Mouse (Mus musculus) monocyte, adult 5-6 weeks (primary cell): ENCODE measurements at regions not wholly inside any gene's neighbourhood (a gene's known extent, or its start where the extent isn't known, plus 50 kb on each side); places are given as distances from the start of the nearest gene placed in this dataset.

Source experiments
- ATAC-seq: fragments of 153-309, 156-312 bp; replicated peaks from 2 replicates; pipeline ENCODE4 v1.8.0; 2017; ENCODE audit warnings: mild to moderate bottlenecking; ENCODE audit not compliant: low TSS enrichment, insufficient number of reproducible peaks, severe bottlenecking, poor library complexity, low FRiP score

DNA sequence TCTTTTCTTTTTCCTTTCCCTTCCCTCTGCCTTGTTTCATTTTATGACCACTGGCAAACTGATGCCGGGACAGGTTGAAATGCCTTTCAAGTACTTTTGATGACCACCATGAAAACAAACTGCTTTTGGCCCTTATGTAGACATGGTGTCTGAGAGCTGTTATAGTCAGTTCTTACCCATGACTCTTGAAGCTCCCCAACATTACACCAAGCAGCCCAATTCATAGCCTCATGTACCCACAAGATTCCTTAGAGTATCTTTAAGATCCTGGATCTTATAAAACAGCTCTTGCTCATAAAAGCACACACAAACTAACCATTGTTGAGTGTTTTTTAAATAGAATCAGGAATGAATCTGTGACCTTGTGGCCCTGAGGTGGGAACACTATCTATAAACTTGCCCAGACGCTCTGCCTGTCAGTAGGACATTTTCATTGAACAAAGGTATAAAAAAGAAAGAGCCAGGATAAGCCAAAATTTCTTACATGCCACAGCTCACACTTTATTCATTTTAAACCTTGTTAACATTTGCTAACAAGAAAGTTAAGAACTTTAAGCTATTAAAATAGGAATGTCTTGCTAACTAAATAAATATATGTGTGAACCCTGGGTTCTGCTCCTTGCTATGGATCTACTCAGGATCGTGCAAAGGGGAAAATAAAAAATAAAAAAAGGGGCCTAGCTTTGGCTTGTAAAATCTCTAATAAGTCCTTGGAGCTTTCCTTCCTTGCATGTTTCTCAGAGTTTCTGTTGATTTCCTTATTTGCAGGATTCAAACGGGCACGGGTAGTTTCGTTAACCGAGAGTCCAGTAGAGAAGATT lies 375.9 kb upstream of the Btbd3 start:
- no peak for ATAC-seq

DNA sequence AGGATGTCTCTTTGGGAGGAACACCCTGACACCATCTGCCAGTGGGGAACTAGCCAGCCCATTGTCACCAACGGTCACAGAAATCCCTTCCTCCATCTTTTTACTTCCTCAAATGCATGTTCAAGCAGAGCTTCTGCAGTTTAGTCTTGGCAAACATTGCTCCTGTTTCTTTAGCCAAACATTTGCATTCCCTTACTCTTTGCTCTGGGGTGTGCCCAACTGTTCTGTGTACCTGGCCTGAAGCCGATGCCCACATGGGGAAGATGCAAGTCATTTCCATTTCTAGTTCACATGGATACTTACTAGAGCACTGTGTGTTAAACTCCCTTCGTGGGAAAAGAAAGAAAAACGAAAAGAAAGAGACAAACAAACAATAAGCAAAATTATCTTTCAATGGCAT lies 386.7 kb upstream of the Btbd3 start:
- no peak for ATAC-seq

DNA sequence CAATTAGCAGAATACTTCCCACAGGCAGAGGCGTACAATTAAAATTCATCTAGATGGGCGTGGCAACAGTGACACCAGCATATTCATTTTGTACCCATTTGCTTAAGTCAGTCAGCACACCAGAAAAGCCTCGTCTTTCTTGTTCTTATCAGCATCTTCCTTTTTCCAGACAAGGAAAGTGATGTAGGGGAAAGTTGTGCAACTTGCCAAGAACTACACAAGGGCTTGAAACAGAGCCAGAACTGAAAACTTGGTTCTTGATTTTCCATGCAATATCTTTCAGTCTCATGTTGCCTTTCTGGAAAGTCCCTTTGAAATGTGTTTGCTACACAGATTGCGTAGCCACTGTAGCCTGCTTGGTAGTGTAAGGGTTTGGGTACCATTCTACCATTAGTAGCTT lies 401.9 kb upstream of the Btbd3 start:
- ATAC-seq, result no peak

DNA sequence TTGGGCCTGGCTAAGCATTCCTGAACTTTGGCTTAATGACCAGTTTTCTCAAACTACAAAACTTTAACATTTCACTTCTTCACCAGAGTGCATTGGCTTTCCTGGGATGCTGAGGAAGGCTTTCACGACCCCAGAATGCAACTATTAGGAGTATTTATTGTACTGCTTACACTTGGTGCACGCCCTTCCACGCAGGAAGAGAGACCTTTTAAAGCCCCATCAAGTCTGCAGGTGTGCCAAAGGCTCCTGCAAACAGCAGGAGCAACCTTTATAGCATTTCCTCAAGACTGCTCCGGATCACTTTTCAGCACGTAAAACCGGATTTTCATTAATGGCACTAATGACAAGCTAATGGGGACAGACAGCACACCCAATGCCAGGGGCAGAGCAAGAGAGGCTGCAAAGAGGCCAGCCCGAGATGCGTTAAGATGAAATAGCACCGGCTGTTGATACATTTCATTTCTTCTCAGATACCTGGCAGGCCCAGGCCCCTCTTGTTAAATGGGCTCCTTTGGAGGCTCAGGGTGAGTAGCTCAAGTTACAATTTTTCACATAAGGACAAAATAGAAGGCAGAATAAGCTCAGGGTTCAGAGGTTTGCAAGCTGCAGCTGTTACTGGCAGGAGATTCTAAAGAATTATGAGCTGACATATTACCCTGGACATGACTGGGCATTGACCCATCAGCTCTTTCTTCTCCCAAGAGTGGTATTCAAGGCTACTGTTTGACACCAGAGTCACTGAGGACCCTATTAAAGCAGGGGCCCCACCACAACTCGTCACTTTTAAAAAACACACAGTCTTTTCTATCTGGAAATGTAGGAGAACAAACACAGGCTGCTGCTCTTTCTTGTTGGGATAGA lies 402.7 kb upstream of the Btbd3 start:
- no peak for ATAC-seq

DNA sequence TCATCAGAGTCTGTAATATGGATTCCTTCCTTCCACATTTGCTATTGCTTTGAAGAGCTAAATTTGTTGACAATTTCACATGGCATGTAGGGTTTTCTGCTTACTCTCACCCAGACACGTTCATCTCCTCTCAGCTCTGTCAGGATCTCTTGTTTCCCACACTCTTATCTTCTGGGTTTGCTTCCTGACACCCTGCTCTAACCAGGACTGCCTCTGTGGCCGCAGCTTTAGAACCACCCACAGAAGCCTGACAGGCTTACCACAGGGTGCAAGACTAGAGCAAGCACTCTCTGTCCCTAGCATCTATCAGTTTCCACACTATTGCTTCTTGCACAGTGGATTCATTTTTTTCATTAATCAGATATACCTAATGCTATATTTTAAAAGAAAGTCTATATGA lies 408.5 kb upstream of the Btbd3 start:
- no peak for ATAC-seq

DNA sequence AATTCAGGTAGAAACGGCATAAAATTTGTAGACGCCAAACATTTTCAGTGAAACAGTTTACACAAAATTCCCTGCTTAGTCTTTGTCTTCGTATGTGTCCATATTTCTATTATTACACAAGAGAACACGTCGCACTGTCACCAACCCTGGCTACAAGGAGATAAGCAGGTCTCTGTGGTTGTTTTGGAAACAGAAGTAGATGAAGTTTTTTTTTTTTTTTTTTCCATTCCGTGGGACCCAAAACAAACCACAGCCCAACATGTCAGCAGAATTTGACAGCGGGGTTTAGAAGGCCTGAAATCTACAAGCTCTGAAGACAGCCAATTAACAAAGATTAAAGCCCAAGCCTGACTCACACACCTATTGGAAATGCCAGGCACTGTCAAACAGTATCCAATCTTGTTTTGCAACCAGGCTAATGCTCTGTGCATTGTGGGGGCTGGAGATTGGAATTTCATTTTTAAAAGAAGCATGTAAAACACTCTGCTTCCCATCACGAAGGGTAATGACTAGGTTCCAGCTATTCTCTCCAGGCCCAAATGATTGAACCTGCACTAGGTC lies 428.5 kb upstream of the Btbd3 start:
- ATAC-seq, result no peak

DNA sequence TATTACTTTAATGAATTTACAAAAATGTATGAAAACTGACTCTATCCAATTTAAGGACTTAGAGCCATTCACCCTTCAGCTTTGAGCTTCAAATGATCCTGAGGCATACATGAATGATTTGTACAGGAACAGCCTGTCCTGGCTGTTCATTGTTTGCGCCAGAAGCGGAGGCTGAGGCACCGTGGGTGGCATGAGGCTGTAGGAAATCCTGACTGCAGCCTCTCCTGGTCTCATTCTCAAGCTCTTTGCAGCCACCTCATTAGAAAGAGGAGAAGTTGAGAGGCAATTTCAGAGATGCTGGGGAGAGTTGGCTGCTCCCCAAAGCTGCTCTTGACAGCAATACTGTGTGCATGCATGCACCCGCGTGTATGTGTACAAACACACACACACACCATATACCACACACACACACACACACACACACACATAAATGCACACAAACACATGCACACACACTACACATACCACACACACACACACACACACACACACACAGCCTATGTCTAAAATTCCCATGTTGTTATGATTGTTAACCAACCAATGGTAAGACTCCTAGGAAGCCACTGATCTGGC lies 434.9 kb upstream of the Btbd3 start:
- no peak for ATAC-seq

DNA sequence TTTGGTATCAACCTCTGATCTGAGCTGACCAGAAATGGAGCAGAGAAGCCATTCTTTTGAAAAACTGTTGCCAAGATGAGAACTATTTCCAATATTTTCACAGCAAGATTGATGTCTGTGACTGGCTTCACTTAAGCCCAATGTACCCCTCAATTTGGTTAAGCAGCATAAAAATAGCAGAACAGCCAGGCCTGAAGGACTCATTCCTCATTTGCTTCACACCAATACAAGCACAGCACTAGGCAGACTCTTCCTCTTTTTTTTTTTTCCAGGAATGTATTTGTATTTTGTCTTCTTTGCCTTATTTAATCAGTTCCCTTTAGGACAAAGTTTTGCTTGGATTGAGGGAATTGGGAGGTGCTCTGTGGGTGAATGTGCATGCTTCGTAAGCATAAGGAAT lies 441.4 kb upstream of the Btbd3 start:
- no peak for ATAC-seq

DNA sequence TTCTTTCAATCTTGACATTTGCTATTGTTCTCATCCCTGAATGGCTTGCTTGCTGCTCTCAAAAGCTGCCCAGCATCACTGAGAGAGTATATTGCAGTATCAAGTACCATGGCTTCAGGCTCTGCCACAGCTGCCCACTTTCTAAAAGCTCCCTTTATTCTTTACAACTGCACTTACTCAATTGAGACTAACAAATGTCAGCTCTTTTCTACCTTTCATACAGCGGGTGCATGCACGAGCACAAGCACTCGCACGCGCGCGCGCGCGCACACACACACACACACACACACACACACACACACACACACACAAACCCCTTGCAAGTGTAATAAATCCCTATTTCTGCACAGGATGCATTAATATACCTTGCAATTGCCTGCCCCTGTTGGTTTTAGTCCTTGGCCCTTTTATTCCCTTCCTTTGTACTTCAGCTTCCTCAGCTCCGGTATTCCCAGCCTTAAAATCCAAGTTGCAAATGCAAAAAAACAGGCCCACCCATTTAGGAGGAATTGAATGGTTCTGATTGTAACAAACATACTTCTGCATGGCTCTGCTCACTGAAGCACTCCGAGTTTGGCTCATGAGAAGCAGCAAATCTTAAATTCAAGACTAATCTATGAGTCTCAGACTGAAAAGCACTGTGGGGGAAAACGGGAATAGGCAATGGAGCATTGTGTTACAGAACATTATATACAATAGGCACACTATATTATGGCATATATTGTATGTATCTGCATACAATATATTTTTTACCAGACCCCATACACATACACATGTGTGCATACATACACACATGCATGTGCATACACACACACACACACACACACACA lies 447.7 kb upstream of the Btbd3 start:
- no peak for ATAC-seq

DNA sequence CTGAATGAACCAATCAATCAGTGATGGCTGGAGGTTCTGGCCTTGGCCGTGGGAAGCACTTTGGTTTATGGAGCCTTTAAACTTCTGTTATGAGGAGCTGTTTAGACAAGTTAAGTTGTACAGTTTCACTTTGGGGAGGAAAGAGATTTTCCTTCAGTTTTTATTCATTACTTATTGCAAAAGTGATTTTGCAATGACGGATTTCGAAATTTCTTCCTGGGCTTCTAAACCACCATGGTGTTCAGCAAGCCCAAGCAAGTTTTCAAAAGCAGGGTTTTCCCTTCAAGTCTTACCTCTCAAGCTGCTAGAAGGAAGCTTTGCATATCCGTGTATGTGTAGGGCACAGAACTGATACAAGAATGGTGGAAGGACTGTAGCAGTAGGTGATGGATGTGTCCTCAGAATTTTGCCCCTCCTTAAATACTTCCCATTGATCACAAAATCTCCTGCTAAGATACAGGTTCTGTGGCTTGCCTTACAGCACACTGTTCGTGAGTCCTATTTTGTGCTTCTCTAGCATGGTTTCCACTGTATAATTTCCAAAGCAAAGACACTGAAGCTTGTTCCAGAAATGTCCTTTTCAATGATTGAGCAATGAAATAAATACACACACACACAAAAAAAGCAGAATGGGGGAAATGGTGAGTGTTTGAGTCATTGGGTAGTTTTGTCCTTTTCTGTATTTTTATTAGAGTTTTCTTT lies 448.6 kb upstream of the Btbd3 start:
- no peak for ATAC-seq

DNA sequence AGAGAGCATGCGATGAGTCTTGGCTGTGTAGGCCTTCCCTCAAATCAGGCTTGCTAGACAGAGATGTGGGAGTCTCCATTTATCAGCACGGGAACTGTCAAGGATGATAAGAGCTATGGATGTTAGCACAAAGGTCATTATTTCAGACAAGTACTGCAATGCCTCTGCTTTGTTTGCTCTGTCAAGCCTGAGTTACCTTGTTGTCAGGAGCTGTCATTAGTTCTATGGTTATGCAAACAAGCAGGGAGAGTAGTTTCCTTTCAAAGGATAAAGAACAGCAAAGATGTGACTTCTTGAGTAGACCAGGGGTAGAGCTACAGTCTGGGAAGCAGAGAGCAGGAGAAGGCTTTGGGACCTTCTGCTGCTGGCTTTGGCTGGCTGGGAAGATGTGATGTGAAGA lies 461.5 kb upstream of the Btbd3 start:
- no peak for ATAC-seq

DNA sequence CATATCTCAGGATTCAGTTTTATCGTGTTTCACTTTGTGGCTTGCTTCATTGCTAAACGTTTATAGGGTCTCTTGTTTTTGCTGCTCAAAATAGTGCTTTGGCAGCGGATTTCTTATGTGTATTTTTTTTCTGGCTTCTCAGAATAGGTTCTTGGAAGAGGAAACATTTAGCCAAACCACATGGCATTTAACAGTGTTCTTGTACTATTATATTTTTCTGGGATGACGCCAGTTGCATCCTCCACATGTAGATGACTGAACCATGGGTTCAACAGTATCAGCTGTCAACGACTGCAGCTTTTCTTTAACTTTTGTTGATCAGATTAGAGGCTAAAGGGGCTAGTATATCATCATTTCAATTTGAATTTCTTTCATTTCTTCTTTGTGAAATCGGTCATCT lies 472.3 kb upstream of the Btbd3 start:
- ATAC-seq, result no peak

DNA sequence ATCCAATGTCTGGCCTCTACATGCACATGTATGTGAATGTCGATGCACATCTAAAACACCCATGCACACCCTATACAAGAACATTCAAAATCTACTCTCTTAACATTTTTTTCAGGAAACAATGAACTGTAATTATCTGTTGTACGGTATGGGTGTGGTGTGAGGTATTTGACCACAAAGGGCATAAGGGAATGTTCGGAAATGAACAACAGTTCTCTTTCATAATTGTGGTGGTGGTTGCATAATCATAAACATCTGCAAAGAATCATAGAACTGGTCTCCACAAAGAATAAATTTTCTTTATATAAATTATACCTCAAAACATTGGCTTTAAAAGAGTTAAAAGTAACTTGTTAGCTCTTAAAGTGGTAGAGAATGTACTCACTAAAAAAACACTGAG lies 478.9 kb upstream of the Btbd3 start:
- no peak for ATAC-seq

DNA sequence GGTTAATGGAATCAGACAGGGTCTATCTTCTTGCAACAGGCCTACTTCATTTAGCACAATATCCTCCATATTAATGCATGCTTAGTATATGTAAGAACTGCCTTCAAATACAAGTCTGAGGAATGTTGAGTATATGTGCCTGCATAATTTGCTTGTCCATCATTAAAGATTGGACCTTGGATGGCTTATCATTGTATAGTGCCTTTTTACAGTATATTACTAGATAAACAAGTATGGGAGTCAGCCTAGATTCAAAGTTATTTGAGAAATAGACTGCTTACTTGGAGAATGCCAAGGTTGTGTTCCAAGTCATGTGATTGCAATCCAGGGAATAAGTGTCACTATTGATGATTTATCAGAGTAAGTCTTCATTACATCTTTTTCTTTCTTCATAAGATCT lies 491.6 kb upstream of the Btbd3 start:
- no peak for ATAC-seq

DNA sequence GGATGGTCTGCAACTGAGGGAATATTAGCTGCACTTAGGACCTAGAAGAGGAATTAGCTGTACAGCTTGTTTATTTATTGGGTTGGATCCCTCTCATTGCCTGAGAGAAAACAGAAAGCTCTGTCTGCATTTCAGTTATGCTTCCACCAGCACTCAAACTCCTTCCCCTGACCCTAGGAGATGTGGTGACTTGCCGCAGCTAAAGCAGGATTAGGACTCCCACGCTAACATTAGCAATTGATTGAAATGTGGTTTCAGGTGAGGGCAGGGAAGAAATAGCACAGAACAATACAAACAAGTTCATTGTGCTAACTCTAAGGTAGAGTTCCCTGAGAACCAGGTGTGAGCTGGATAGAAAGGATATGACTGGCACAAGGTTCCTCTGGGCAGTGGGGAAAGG lies 496.9 kb upstream of the Btbd3 start:
- no peak for ATAC-seq

DNA sequence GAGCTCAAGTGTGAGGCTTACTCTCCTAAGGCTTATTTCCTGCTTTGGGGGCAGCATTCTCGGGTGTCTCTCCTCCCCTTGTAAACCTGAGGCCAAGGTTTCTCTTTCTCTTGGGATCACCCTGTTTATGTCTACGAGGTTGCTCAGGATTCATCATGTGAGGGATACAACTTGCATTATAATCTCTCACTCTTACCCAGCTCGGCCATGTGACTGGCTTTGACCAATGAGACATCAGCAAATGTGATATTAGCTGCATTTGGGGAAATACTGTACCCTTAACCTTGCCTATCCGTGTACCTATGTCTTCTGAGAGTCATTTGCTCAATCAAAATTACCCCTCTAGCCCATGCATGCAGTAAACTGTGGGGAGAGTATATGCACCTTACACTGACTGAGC lies 498.0 kb upstream of the Btbd3 start:
- ATAC-seq, result no peak

DNA sequence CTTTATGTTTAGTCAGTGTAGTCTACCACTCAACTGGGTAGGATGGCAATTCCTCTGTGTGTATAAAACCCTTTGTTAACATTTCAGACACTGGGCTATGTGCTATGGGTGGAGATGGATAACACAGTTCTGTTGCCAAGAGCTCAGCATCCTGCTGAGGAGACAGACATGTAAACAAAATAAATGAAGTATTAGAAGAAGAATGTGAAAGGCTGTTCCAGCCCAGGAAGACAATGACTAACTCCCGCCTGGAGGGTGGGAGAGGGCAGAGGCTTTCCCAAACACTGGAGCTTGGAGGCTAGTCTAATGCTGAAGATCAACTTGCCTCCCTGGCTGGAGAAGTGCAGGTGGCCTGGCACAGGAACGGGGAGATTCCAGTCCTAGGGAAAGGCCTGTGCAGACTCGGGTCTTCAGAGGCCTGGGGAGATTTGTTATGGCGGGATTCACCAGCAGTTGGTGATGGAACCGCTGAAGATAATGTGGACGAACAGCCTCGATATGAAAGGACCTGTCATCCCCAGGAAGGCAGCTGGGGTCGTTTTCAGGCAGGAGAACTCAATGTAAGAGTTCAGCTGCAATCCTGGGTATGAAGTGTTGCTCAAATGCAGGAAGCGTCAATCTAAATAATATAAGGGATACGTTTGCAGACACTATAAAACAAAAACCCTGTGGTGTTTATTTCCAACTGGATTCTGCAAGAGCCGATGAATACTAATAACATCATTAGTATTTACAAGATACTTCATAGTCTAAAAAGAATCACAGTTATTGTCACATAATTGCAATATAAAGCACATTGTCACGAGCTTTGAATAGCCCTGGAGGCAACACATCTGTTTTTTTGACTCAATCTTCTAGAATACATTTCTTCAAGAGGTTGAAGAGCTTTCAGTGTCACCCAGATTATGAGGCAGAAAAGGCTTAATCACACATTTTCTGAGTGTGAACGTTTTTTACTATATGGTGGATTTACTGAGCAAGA lies 498.8 kb upstream of the Btbd3 start:
- ATAC-seq, result no peak
